Mouse (Mus musculus) liver, embryonic 16.5 days (tissue): ENCODE results near the gene Naa25. TPM values are rescaled to one million over a fixed set of nuclear protein-coding genes. Genes with fewer than 3 reads are reported as not detected.

ENCODE experiments used
- ATAC-seq: fragments of 200-750 bp; cut with Nextera tagmentation; 2 replicates; pipeline ENCODE4 v1.8.0; 2017; ENCODE audit warnings: low read depth, mild to moderate bottlenecking, moderate number of reproducible peaks, moderate library complexity
- H3K27ac ChIP-seq: fragments of 300-500 bp; sonication (generic); 2 replicates; pipeline ENCODE4 v1.5.1; 2014; ENCODE audit warnings: mild to moderate bottlenecking, low read length
- H3K27me3 ChIP-seq: fragments of 300-500 bp; sonication (generic); 2 replicates; pipeline ENCODE4 v1.6.1; 2014; ENCODE audit warnings: low read depth, low read length, mixed read lengths; ENCODE audit not compliant: control insufficient read depth, insufficient read depth
- H3K36me3 ChIP-seq: fragments of 300-500 bp; sonication (generic); 2 replicates; pipeline ENCODE4 v1.6.1; 2014; ENCODE audit warnings: mild to moderate bottlenecking; ENCODE audit not compliant: control insufficient read depth, insufficient read depth
- H3K4me1 ChIP-seq: fragments of 300-500 bp; sonication (generic); 2 replicates; pipeline ENCODE4 v1.6.1; 2014; ENCODE audit warnings: low read depth, low read length, mixed read lengths; ENCODE audit not compliant: control insufficient read depth
- H3K4me2 ChIP-seq: fragments of 300-500 bp; sonication (generic); 2 replicates; pipeline ENCODE4 v1.6.1; 2014; ENCODE audit warnings: low read depth, low read length, mixed read lengths
- H3K4me3 ChIP-seq: fragments of 300-500 bp; sonication (generic); 2 replicates; pipeline ENCODE4 v1.5.1; 2014; ENCODE audit warnings: low read depth, mild to moderate bottlenecking, low read length
- H3K9ac ChIP-seq: fragments of 300-500 bp; sonication (generic); 2 replicates; pipeline ENCODE4 v1.6.1; 2014; ENCODE audit warnings: low read depth, low read length
- H3K9me3 ChIP-seq: fragments of 300-500 bp; sonication (generic); replicated peaks from 2 replicates; pipeline ENCODE4 v1.6.1; 2016; ENCODE audit warnings: low read length; ENCODE audit not compliant: control insufficient read depth
- WGBS: fragments of 180-500 bp; shearing (Covaris S2); extraction: QIAGEN DNeasy Blood & Tissue Kit; methylation state at CpG from one replicate; pipeline ENCODE4 v1.1.7; 2014; ENCODE audit not compliant: insufficient replicate concordance; 5-methylcytosine and 5-hydroxymethylcytosine counted together
- polyA plus RNA-seq: library from polyadenylated mRNA; unstranded; fragments of >200 nt; fragmentation: Nextera tagmentation; extraction: Ambion mirVana; gene quantifications from 2 replicates; pipeline ENCODE4 v1.2.1, GENCODE M21; 2015

The Naa25 gene
- polyA plus RNA-seq, result 16.8 and 19.0 TPM in 2 replicates

DNA sequence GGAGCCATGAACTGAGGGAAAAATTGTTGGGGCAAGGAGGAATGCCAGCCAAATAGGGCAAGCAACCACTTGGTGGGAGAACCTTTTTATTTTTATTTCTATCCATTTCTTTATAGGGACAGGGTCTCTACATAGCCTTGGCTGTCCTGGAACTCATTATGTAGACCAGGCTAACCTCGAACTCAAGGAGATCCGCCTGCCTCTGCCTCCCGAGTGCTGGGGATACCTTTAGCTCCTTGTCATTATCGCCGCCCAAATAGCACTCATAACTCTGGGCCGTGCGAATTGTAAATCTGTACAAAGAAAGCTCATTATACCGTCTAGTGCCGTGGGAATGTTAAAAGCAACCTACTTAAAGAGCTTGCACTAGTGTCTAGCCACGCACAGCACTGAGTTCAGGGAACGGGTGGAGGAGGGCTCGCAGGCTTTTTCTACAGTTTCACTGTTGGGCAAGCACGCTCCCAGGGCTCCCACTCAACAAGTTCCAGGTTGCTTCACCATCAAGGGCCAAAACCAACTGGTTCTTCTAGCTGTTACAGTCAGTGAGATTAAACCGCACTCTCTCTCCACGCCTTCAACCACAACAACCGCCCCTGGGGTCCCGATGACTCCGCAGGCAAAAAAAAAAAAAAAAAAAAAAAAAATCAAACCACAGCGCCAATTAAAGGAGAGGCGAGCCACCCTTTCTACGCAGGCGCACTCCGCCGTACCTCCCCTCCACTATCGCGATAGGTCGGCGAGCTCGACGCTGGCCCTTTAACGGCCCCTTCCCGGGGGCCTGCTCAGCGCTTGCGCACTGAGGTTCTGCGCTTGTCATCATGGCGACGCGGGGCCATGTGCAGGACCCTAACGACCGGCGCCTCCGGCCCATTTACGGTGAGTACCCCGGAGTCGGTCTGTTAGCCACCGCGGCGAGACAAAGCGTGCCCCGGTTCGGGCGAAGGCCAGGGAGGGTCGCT, at the start of gene Naa25:
Gene Naa25, plus strand, starts transcription at position 750 of the 959 bp plus-strand sequence.
- peak within 1 kb of the TSS; percentile 84 for H3K9ac ChIP-seq
- H3K27ac ChIP-seq, result peak within 1 kb of the TSS; percentile 86
- H3K36me3 ChIP-seq, result no peaks in the 10 kb centered on the region
- ATAC-seq, result peak; percentile 96
- 6% methylated on average over 52 of the region's 53 CpGs for WGBS
- H3K4me1 ChIP-seq, result peaks cover 33% of the 10 kb centered on the region
- H3K9me3 ChIP-seq, result no peaks in the 10 kb centered on the region
- H3K4me3 ChIP-seq, result peak within 1 kb of the TSS; percentile 93
- H3K27me3 ChIP-seq, result no peaks in the 10 kb centered on the region
- H3K4me2 ChIP-seq, result peak within 1 kb of the TSS; percentile 97

DNA sequence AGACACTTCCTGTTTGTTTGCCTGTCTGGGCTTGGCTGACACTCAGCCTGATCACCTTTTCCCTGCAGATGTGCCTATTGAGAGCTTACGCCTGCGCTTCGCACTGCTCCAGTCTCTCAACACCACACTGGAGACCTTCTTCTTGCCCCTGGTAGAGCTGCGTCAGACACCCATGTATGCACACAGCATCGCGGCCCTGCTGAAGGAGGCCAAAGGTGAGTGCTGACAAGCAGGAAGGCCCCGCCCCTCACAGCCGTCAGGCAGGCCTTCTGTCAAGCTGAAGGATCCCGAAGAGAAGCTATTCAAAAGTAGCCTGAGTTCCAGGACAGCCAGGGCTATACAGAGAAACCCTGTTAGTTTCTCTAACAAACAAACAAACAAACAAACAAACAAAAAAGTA, 38.5 kb upstream of the Naa25 start:
- ATAC-seq, result no peak
- Histone ChIP-seq H3K27ac (no peak overlapping the region), H3K4me1 (peaks cover 3% of the 10 kb centered on the region; the same call in 1 of the 2 replicates), H3K4me2 (no peak overlapping the region), H3K36me3 (peaks cover 100% of the 10 kb centered on the region), H3K27me3 (no peaks in the 10 kb centered on the region), H3K9me3 (no peaks in the 10 kb centered on the region), H3K9ac (no peak overlapping the region), H3K4me3 (no peak overlapping the region)
- WGBS, result 74% methylated on average over 9 of the region's 9 CpGs

DNA sequence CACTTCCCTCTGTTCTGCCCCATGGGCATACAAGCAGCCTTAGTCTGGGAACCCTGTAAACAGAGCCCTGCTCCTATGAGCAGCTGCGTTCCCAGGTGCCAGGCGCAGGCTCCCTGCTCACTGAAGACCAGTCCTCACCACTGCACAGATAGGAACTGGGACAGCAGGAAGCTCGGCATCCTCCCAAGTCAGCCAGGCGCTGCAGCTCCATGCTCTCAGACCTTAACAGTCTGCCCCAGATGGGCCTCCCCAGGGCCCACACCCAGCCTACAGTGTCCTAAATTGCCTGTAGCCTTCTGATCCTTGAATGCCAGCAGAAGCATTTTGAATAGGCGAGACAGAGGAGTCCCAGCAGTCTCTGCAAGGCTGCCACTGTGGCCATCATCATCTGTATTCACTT, 36.0 kb upstream of the Naa25 start:
- ATAC-seq, result no peak
- WGBS, result 84% methylated on average over 5 of the region's 5 CpGs
- peaks cover 100% of the 10 kb centered on the region for H3K36me3 ChIP-seq

DNA sequence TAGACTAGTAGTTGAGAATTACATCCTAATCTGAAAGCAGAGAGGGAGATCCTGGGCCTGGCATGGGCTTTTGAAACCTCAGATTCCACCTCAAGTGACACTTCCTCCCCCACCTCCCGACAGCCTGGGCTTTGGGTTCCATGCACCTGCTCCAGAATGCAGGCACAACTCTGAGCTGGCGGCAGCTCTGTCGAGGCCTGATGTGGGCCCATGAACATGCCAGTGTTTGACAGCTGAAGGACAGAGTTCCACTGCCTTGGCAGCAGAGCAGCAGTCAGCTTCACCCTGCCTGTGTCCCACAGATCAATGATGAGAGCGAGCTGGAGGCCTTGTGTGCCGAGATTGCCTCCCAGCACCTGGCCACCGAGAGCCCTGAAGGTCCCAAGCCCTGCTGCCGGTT, 34.3 kb upstream of the Naa25 start:
- ATAC-seq, result no peak
- no peak overlapping the region for H3K27ac ChIP-seq
- WGBS, result 81% methylated on average over 7 of the region's 7 CpGs
- H3K9me3 ChIP-seq, result no peaks in the 10 kb centered on the region
- no peak overlapping the region for H3K4me2 ChIP-seq
- H3K36me3 ChIP-seq, result peaks cover 99% of the 10 kb centered on the region
- no peaks in the 10 kb centered on the region for H3K27me3 ChIP-seq
- no peak overlapping the region for H3K4me3 ChIP-seq
- H3K9ac ChIP-seq, result no peak overlapping the region
- H3K4me1 ChIP-seq, result peaks cover 3% of the 10 kb centered on the region; the same call in 1 of the 2 replicates

More for the DNA sequence above, 36.0 kb upstream of the Naa25 start:
- Histone ChIP-seq H3K4me3 (no peak overlapping the region), H3K4me2 (no peak overlapping the region), H3K4me1 (peaks cover 3% of the 10 kb centered on the region; the same call in 1 of the 2 replicates), H3K27me3 (no peaks in the 10 kb centered on the region), H3K27ac (no peak overlapping the region), H3K9ac (no peak overlapping the region), H3K9me3 (no peaks in the 10 kb centered on the region)

DNA sequence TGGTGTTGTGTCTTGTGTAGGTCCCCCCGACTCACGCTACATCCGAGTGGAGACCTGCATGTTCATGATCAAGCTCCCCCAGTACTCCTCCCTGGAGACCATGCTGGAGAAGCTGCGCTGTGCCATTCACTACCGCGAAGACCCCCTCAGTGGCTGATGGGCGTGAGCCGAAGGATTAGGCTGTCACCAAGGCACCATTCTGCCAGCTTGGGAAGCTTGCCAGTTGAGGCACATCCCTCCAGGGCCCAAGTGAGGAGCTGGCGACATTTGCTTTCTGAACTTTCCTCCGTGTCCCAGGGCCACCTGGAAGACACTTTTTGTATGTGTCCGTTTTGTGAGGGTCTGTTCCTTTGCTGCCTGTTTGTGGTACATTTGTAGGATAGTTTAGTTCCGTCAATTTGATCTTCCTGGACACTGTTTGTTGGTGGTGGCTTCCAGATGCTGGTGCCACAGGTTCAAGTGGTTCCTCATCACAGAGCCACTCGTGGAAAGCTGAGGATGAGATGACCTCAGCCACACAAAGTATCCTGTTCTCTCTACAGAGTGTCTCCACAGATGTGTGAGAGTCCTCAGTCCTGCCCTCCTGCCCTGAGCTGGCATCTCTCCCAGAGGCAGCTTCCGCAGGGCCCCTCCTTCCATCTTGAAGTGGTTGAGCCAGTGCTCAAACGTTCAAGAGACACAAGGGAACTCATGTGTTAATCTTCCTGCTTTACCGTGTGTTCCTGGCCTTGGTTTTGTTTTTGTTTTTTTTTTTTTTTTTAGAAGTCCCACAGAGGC, 31.1 kb upstream of the Naa25 start:
- no peaks in the 10 kb centered on the region for H3K9me3 ChIP-seq
- ATAC-seq, result no peak
- WGBS, result 83% methylated on average over 16 of the region's 16 CpGs
- no peaks in the 10 kb centered on the region for H3K27me3 ChIP-seq
- H3K36me3 ChIP-seq, result peaks cover 74% of the 10 kb centered on the region
- no peaks in the 10 kb centered on the region for H3K4me1 ChIP-seq
- H3K27ac ChIP-seq, result no peak overlapping the region
- H3K4me2 ChIP-seq, result no peak overlapping the region
- no peak overlapping the region for H3K9ac ChIP-seq
- H3K4me3 ChIP-seq, result no peak overlapping the region

DNA sequence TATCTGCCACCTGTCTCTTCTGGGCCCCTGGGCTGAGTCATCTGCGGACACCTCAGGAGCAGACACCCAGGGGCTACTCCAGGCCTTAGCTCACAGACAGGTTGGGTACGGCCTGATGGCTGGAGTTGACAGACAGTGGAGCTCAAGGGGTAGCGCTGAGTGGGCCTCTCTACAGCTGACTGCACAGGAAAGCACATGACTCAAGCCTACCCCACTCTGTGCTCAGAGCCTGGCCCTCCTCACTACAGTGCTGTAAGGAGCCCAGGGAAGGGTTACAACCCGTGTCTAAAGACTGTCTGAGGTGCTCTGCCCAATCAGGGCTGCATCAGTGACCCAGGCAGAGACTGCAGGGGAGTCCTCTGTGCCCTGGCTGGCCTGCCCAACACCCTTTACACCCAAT, 30.5 kb upstream of the Naa25 start:
- Histone ChIP-seq H3K36me3 (peaks cover 67% of the 10 kb centered on the region), H3K9me3 (no peaks in the 10 kb centered on the region), H3K4me1 (no peaks in the 10 kb centered on the region), H3K4me2 (no peak overlapping the region), H3K27ac (no peak overlapping the region), H3K27me3 (no peaks in the 10 kb centered on the region), H3K4me3 (no peak overlapping the region), H3K9ac (no peak overlapping the region)
- ATAC-seq, result no peak; the same call in 1 of the 2 replicates
- WGBS, result 79% methylated on average over 4 of the region's 4 CpGs

DNA sequence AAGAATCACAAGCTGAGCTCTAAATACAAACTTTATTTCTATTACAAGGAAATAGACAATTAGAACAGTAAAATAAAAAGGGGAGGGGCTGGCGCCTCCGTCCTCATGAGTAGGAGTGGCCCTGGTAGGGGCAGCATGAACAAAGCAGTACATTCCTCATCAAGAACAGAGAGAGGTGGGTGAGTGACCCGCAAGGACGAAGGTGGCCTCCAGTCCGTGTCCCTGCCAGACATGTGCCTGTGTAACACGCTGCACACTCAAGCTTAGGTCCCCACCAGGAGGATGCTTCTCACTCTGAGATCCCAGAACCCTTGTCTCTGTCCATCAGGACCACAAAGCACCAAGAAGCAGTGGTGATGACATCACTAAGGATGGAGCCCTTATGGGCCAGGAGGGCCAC, 26.0 kb upstream of the Naa25 start:
- Histone ChIP-seq H3K27me3 (no peaks in the 10 kb centered on the region), H3K9ac (no peak overlapping the region), H3K4me2 (no peak overlapping the region), H3K27ac (no peak overlapping the region), H3K4me3 (no peak overlapping the region), H3K36me3 (peaks cover 30% of the 10 kb centered on the region), H3K9me3 (no peaks in the 10 kb centered on the region), H3K4me1 (no peaks in the 10 kb centered on the region)
- WGBS, result 80% methylated on average over 6 of the region's 6 CpGs
- no peak for ATAC-seq

DNA sequence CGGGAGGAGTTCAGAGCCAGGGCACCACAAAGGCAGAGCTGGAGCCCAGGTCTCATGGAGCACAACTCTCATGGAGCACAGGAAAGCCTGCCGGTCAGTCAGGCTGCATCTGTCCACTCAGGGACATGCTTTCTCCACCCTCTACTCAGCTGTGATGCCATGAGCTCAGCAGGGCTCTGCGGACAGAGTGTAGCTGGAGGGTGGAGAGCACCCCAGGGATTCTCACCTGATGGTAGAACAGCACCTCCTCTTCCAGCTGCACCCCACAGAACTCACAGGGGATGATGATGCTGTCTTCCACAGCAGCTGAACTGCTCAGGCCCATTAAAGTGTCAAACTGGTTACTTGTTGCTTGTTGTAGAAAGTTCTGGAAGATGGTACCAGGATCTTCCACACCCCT, 22.9 kb upstream of the Naa25 start:
- Histone ChIP-seq H3K4me2 (no peak overlapping the region), H3K27ac (no peak overlapping the region), H3K4me3 (no peak overlapping the region), H3K9me3 (no peaks in the 10 kb centered on the region), H3K4me1 (no peaks in the 10 kb centered on the region), H3K9ac (no peak overlapping the region), H3K36me3 (peaks cover 14% of the 10 kb centered on the region), H3K27me3 (no peaks in the 10 kb centered on the region)
- ATAC-seq, result no peak
- WGBS, result 91% methylated on average over 3 of the region's 3 CpGs
